Mouse (Mus musculus): ENCODE measurements around the gene Itgb7.

DNA sequence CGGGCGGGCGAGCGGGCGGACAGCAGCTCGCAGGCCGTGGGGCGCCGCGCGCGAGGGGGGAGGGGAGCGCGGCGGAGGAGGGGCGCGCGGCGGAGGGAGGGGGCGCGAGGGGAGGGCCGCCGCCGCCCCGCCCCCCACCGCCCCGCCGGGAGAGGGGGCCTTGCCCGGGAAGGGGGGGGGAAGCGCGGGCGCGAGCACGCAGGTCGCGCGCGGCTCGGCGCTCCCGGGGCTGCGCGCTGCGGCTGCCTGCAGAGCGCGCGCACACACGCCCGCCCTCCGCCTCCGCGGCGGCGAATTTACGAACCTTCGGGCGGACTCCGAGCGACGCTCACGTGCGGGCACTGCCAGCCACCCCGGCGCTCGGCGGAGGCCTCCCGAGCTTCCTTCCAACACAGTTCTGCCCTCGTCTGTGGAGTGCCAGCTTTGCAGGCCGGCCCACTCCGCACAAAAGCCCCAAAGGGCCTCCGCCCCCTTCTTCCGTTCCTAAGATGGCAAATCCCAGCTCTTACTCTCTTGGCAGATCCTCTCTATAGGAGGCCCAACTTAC lies 27.8 kb downstream of the Itgb7 start:
- TF ChIP-seq CTCF (IDR thresholded peaks at IDR 0.05; ENCODE audit: insufficient read depth, low read length): no peak
- TF ChIP-seq POLR2A (IDR thresholded peaks at IDR 0.05; ENCODE audit: borderline replicate concordance, extremely low read depth, low read depth, low read length): peak; percentile 24; the same call in 1 of the 2 replicates
